Mouse (Mus musculus) spleen, adult 2 months (tissue): ENCODE measurements around the gene Hba-a1.

Experiments
- CTCF ChIP-seq: fragments of 200-500 bp; IDR thresholded peaks from 2 replicates; pipeline ENCODE4 v1.5.1; 2011; ENCODE audit warnings: mild to moderate bottlenecking, inconsistent platforms; ENCODE audit not compliant: insufficient read depth, insufficient read length, insufficient replicate concordance; ENCODE audit errors: extremely low read depth
- POLR2A ChIP-seq: fragments of 200-500 bp; IDR thresholded peaks from 2 replicates; pipeline ENCODE4 v1.6.1; 2011; ENCODE audit warnings: low read depth, low read length, inconsistent platforms

GRCm38 (mm10) chr11:32268952-32269351 lies 14.4 kb upstream of the Hba-a1 start:
- TF ChIP-seq POLR2A (no peak), CTCF (no peak)
